Mouse (Mus musculus) heart, embryonic 10.5 days (tissue): Measurements from ENCODE around the gene Iqsec1. TPM values are rescaled to one million over a fixed set of nuclear protein-coding genes. Genes with fewer than 3 reads are reported as not detected.

Source experiments
- DNase-seq: peaks from one replicate; pipeline ENCODE4 v3.0.0-alpha.2; 2017; ENCODE audit warnings: low spot score
- H3K27ac ChIP-seq: fragments of 300-500 bp; sonication (generic); 2 replicates; pipeline ENCODE4 v1.5.1; 2016; ENCODE audit warnings: mild to moderate bottlenecking
- H3K27me3 ChIP-seq: fragments of 300-500 bp; sonication (generic); 2 replicates; pipeline ENCODE4 v1.6.1; 2016; ENCODE audit warnings: mild to moderate bottlenecking; ENCODE audit not compliant: poor library complexity, insufficient read depth, severe bottlenecking
- H3K36me3 ChIP-seq: fragments of 300-500 bp; sonication (generic); 2 replicates; pipeline ENCODE4 v1.6.1; 2016; ENCODE audit warnings: mild to moderate bottlenecking, moderate library complexity
- H3K4me1 ChIP-seq: fragments of 300-500 bp; sonication (generic); 2 replicates; pipeline ENCODE4 v1.6.1; 2016; ENCODE audit warnings: mild to moderate bottlenecking
- H3K4me3 ChIP-seq: fragments of 300-500 bp; sonication (generic); 2 replicates; pipeline ENCODE4 v1.5.1; 2016; ENCODE audit warnings: mild to moderate bottlenecking, moderate library complexity
- H3K9me3 ChIP-seq: fragments of 300-500 bp; sonication (generic); 2 replicates; pipeline ENCODE4 v1.6.1; 2016; ENCODE audit warnings: mild to moderate bottlenecking, moderate library complexity
- WGBS: fragments of 180-500 bp; shearing (Covaris S2); methylation state at CpG from one replicate; pipeline ENCODE4 v1.1.7; 2016; 5-methylcytosine and 5-hydroxymethylcytosine counted together
- polyA plus RNA-seq: library from polyadenylated mRNA; unstranded; fragments of >200 nt; fragmentation: Nextera tagmentation; extraction: Ambion mirVana; gene quantifications from 2 replicates; pipeline ENCODE4 v1.2.1, GENCODE M21; 2016

Iqsec1 gene
- polyA plus RNA-seq: 12.1 and 14.8 TPM in 2 replicates

DNA sequence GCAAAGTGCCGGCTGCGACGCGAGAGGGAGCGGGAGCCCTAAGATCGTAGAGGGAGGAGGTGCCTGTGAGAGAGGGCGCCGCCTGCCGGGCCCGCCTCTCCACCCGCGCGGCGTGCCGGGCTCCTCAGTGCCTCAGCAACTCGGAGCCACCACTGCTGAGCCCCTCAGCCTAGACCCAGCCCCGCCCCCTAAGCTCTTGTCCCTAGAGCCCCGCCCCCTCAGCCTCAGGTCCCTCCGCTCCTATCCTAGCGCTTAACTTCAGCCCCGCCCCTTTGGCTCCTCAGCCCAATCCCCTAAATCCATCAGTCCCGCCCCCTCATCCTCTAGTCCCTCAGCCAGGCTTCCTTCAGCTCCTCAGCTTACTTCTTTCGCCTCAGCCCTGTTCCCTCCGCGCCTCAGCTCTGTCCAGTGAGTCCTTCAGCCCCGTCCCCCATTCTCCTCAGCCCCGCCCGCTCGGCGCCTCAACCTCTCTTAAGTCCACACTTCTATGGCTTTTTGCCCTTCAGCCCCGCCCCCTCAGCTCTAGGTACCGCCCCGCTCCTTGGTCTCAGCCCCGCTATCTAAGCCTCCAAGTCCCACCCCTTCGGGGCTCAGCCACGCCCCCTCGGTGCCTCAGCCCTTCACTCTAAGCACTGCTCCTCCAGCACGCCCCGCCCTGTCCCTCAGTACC is at the start of gene Iqsec1:
TSS of gene Iqsec1 (minus strand) at position 38 of the 670 bp plus-strand sequence.
- H3K9me3 ChIP-seq: peaks cover 3% of the 10 kb centered on the region; the same call in 1 of the 2 replicates
- H3K36me3 ChIP-seq: no peaks in the 10 kb centered on the region; the same call in 1 of the 2 replicates
- peak; percentile 100 for DNase-seq
- no peaks in the 10 kb centered on the region for H3K27me3 ChIP-seq
- H3K4me1 ChIP-seq: peaks cover 54% of the 10 kb centered on the region
- 2% methylated on average over 38 of the region's 39 CpGs for WGBS
- peak within 1 kb of the TSS; percentile 94 for H3K27ac ChIP-seq
- peak within 1 kb of the TSS; percentile 85 for H3K4me3 ChIP-seq

DNA sequence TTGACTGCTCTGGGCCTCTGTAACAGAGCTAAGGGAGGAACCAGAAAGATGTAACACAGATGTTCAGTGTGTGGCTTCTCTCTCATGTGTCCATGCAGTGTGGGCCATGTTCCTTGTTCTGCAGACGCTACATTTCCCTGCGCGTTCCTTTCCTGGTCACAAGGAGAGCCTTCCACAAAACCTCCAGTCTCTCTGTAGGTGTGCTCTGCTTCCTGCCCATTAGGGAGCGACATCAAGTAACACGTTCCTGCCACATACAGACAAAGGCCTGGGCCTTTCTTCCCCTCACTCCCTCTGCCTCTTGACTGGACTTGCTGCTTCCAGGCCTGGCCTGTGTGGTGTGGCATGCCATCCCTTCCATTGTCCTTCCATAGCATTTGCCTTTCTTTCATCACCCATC is 39.8 kb upstream of the Iqsec1 start:
- no peak for DNase-seq
- H3K9me3 ChIP-seq: no peaks in the 10 kb centered on the region
- H3K27ac ChIP-seq: no peak overlapping the region
- WGBS: 80% methylated on average over 5 of the region's 5 CpGs
- H3K36me3 ChIP-seq: peaks cover 6% of the 10 kb centered on the region; the same call in 1 of the 2 replicates
- peaks cover 10% of the 10 kb centered on the region; the same call in 1 of the 2 replicates for H3K4me1 ChIP-seq
- no peak overlapping the region for H3K4me3 ChIP-seq
- H3K27me3 ChIP-seq: peaks cover 28% of the 10 kb centered on the region

DNA sequence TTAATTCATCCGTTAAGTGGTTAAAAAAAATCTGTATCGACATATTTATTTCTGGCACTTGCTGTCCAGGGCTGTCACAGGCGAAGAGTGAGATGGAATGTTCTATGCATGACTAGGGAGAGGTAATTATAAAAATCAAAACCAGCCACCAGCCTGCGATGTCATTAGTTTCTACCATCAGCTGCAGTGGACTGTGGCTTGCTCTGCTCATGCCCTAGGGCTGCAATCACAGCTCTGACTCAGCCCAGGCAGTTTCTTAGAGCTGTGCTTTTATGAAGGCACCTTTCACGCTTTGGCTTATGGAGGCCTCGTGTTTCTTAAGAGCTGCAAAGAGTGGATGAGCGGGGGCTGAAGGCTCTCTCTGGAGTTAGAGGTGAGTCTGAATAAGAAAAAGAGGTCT is 32.3 kb upstream of the Iqsec1 start:
- 77% methylated on average over 7 of the region's 7 CpGs for WGBS
- H3K27ac ChIP-seq: no peak overlapping the region

GRCm38 (mm10) chr6:91016600-91017230 is 28.2 kb upstream of the Iqsec1 start:
- Histone ChIP-seq H3K36me3 (0 out of 2 replicates have a peak, but pooled peaks cover 11% of the 10 kb centered on the region), H3K27me3 (peaks cover 26% of the 10 kb centered on the region), H3K9me3 (no peaks in the 10 kb centered on the region), H3K27ac (0 out of 2 replicates have a peak overlapping the region, but pooled peaks have one; percentile 5), H3K4me3 (no peak overlapping the region), H3K4me1 (peaks cover 28% of the 10 kb centered on the region)
- 81% methylated on average over 7 of the region's 7 CpGs for WGBS
- no peak for DNase-seq

More for the DNA sequence above, 32.3 kb upstream of the Iqsec1 start:
- Histone ChIP-seq H3K36me3 (0 out of 2 replicates have a peak, but pooled peaks cover 7% of the 10 kb centered on the region), H3K27me3 (peaks cover 23% of the 10 kb centered on the region), H3K9me3 (no peaks in the 10 kb centered on the region), H3K4me1 (0 out of 2 replicates have a peak, but pooled peaks cover 4% of the 10 kb centered on the region), H3K4me3 (no peak overlapping the region)
- DNase-seq: no peak

GRCm38 (mm10) chr6:91014198-91014958 is 25.9 kb upstream of the Iqsec1 start:
- Histone ChIP-seq H3K9me3 (no peaks in the 10 kb centered on the region), H3K27me3 (peaks cover 26% of the 10 kb centered on the region), H3K36me3 (0 out of 2 replicates have a peak, but pooled peaks cover 6% of the 10 kb centered on the region), H3K4me3 (no peak overlapping the region), H3K27ac (peak overlapping the region; percentile 11; the same call in 1 of the 2 replicates), H3K4me1 (peaks cover 28% of the 10 kb centered on the region)
- DNase-seq: no peak
- WGBS: 71% methylated on average over 9 of the region's 9 CpGs

- WGBS: 54% methylated on average over 3 of the region's 3 CpGs
- H3K27ac ChIP-seq: no peak overlapping the region
- peaks cover 28% of the 10 kb centered on the region for H3K4me1 ChIP-seq
- H3K27me3 ChIP-seq: peaks cover 20% of the 10 kb centered on the region; the same call in 1 of the 2 replicates
- no peak for DNase-seq
- H3K36me3 ChIP-seq: 0 out of 2 replicates have a peak, but pooled peaks cover 6% of the 10 kb centered on the region
- no peaks in the 10 kb centered on the region for H3K9me3 ChIP-seq
- no peak overlapping the region for H3K4me3 ChIP-seq
These were observed 24.0 kb upstream of the Iqsec1 start for GRCm38 (mm10) chr6:91012458-91012857.

DNA sequence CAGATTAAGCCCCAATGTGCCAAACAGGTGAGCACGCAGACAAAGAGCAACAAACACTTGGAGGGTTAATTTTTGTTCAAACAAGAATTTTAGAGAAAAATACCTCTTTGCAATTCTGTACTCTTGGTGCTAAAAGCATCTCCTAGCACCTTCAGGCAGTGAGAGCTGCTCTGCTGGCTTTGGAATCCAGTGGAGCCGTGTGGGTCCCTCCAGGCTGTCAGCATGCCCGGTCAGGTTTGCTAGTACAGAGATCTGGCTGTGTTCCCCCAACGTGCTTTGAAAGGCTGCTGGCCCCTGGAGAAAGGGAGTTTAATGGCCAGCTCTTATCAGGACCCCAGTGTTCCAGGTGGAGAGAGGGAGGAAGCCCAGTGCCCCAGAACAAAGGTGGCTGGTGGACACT is 23.1 kb upstream of the Iqsec1 start:
- Histone ChIP-seq H3K9me3 (no peaks in the 10 kb centered on the region), H3K27me3 (peaks cover 16% of the 10 kb centered on the region; the same call in 1 of the 2 replicates), H3K27ac (no peak overlapping the region), H3K4me1 (peaks cover 28% of the 10 kb centered on the region), H3K36me3 (0 out of 2 replicates have a peak, but pooled peaks cover 4% of the 10 kb centered on the region), H3K4me3 (no peak overlapping the region)
- no peak for DNase-seq
- WGBS: 38% methylated on average over 4 of the region's 4 CpGs

DNA sequence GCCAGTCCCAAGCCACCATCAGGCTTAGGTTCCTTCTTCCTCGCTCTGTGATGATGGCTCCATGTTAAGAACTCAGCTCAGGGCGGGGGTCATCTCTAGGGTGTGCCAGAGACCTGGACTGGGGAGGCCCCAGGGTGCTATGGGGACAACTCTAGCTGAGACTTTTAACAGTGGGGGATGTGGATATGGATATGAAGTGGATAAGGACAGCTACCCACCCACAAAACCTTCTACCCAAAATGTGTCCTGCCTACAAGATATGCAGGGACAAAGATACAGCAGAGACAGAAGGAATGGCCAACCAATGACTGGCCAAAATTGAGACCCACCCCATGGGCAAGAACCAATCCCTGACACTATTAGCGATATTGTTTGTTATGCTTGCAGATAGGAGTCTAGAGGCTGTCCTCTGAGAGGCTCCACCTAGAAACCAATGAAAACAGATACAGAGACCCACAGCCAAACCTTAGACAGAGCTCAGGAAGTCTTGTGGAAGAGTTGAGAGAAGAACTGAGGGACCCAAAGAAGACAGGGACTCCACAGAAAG is 19.9 kb upstream of the Iqsec1 start:
- Histone ChIP-seq H3K4me3 (no peak overlapping the region), H3K9me3 (no peaks in the 10 kb centered on the region), H3K4me1 (peaks cover 20% of the 10 kb centered on the region), H3K36me3 (no peaks in the 10 kb centered on the region), H3K27ac (no peak overlapping the region), H3K27me3 (0 out of 2 replicates have a peak, but pooled peaks cover 7% of the 10 kb centered on the region)
- DNase-seq: no peak
- WGBS: 73% methylated on average over 3 of the region's 3 CpGs

DNA sequence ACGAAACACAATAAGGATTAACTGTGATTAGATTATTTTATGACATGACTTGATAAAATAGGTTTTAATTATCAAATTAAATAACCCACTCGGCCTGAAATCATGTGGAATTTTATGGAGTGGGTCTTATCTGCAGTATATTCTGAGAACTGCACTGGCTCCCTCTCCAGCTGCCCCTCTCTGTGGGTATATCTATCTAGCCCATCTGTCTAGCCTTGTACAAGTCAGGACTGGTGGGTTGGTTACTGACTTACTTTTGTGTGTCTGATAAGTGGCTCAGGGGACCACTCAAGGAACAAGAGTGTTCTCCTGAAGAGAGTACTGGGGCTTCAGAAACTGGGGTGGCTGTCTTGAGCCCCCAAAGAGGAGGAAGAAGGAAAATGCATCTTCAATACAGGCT is 18.7 kb upstream of the Iqsec1 start:
- no peaks in the 10 kb centered on the region for H3K9me3 ChIP-seq
- no peaks in the 10 kb centered on the region for H3K36me3 ChIP-seq
- H3K27me3 ChIP-seq: no peaks in the 10 kb centered on the region
- DNase-seq: no peak
- H3K4me3 ChIP-seq: no peak overlapping the region
- H3K27ac ChIP-seq: no peak overlapping the region
- peaks cover 19% of the 10 kb centered on the region for H3K4me1 ChIP-seq
- 73% methylated on average over 2 of the region's 2 CpGs for WGBS

- WGBS: 91% methylated on average over 2 of the region's 2 CpGs
- no peak for DNase-seq
- no peaks in the 10 kb centered on the region for H3K36me3 ChIP-seq
- peaks cover 38% of the 10 kb centered on the region for H3K4me1 ChIP-seq
- H3K27me3 ChIP-seq: no peaks in the 10 kb centered on the region; the same call in 1 of the 2 replicates
- no peak overlapping the region for H3K27ac ChIP-seq
- no peaks in the 10 kb centered on the region for H3K9me3 ChIP-seq
- no peak overlapping the region for H3K4me3 ChIP-seq
These were observed 15.7 kb upstream of the Iqsec1 start for GRCm38 (mm10) chr6:91004157-91004556.

GRCm38 (mm10) chr6:91003310-91003995 is 15.0 kb upstream of the Iqsec1 start:
- DNase-seq: no peak
- H3K36me3 ChIP-seq: no peaks in the 10 kb centered on the region
- 21% methylated on average over 3 of the region's 3 CpGs for WGBS
- no peaks in the 10 kb centered on the region; the same call in 1 of the 2 replicates for H3K27me3 ChIP-seq
- H3K4me1 ChIP-seq: peaks cover 42% of the 10 kb centered on the region
- H3K4me3 ChIP-seq: no peak overlapping the region
- H3K9me3 ChIP-seq: no peaks in the 10 kb centered on the region
- H3K27ac ChIP-seq: no peak overlapping the region

GRCm38 (mm10) chr6:91001566-91001965 is 13.1 kb upstream of the Iqsec1 start:
- DNase-seq: no peak
- H3K9me3 ChIP-seq: no peaks in the 10 kb centered on the region
- H3K4me3 ChIP-seq: peak overlapping the region; percentile 31
- H3K27me3 ChIP-seq: no peaks in the 10 kb centered on the region; the same call in 1 of the 2 replicates
- no peaks in the 10 kb centered on the region for H3K36me3 ChIP-seq
- peak overlapping the region; percentile 84; the same call in 1 of the 2 replicates for H3K27ac ChIP-seq
- peaks cover 44% of the 10 kb centered on the region for H3K4me1 ChIP-seq
- 37% methylated on average over 7 of the region's 7 CpGs for WGBS
